Mouse (Mus musculus): ENCODE results near the gene Ssr4. TPM values are rescaled to one million over a fixed set of nuclear protein-coding genes. Genes with fewer than 3 reads are reported as not detected.
"Not testable (repeated sequence)": the region's sequence is repeated elsewhere in the genome, so short reads cannot be mapped to it uniquely, and the experiment has no call there.

Ssr4 gene
- total RNA-seq (2018; cell fraction: chromatin; rRNA removed): 10 to 100 TPM; 21.5 to 86.8 (median 54.1) TPM
- 100 to 1,000 TPM in 17 of 26 experiments, 10 to 100 TPM in 9; 73.9 to 142 (median 106) TPM for total RNA-seq (2018; cell fraction: cytosol; rRNA removed)
- total RNA-seq (2018; cell fraction: nucleus; rRNA removed): 100 to 1,000 TPM in 2 of 26 experiments, 10 to 100 TPM in 24; 35.9 to 147 (median 71.2) TPM
- polyA plus RNA-seq (2018): 92.9 to 202 TPM (median 173 TPM) in 3 replicates

DNA sequence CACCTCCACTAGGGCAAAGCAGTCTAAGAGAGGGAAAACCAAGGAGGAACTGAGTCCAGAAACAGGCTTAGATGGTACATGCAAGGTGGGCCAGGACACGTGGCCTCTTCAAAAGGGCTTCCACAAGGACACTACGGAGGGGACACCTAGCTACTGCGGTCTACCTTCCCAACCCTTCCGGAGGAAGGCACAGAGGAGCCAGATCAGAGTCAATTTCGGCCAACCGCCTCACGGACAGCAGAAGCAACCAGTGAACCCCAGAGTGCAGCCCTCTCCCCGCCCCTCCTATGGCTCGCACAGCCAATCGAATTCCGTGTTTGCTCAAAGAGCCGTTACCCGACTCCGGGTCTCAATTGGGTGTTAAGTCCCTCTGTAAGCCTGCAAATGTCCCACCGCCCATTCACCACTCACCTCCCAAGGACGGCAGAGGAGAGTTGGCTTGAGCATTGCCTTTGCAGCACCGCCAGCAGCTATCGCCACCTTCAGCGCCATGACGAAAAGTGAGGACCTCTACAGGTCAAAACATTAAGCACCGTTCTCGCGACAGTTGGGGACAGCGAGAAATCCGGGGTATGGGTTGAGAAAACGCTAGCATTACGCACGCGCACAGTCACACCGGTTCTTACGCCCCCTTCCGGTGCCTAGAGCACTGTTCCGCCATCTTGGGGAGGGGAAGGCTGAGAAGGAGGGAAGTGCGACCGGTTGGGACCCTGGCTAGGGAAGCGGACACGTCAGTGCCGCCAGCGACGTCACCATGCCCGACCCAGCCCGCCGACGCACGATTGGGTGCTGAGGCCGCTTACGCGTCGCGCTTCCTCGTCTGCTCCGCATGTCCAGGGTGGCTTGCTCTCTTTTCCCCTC lies at the start of gene Ssr4, which contains the start of gene Idh3g:
Ssr4 (plus strand) TSS at position 665 of the 861 bp plus-strand sequence.
Idh3g (minus strand) TSS at position 534 of the 861 bp plus-strand sequence.
- 28% methylated on average over 28 of the region's 52 CpGs for WGBS (ENCODE audit: missing documents)
- Histone ChIP-seq H3K79me2 (ENCODE audit: inconsistent target) (peaks cover 53% of the 10 kb centered on the region), H3K36me3 (ENCODE audit: inconsistent target) (no peaks in the 10 kb centered on the region), H3K4me3 (ENCODE audit: inconsistent target) (peak within 1 kb of the TSS; percentile 65), H3K27ac (peak within 1 kb of the TSS; percentile 80)

DNA sequence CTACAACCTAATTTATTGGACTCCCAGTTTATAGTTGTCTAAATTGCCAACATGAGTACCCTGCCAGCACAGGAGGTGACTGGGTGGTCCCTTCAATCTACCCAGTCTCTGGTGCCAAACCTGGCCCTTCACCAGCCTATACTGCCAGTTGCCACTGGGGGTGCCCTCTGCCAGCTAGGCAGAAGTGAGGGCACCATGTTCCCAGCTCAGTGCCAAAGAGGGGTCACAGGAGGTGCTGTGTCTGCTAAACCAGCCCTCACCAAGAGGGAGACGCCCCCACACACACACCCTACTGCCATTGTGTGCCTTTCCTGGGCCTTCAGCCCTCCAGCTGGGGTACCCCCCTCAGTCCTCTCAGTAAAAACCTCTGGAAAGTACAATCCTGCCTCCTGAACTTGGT lies 48.7 kb upstream of the Ssr4 start:
- no peaks in the 10 kb centered on the region for H3K79me2 ChIP-seq (ENCODE audit: inconsistent target)
- no peak overlapping the region for H3K27ac ChIP-seq
- H3K36me3 ChIP-seq (ENCODE audit: inconsistent target): no peaks in the 10 kb centered on the region
- WGBS (ENCODE audit: missing documents): no CpG with 5 or more reads among the region's 1 CpGs
- no peak overlapping the region for H3K4me3 ChIP-seq (ENCODE audit: inconsistent target)

DNA sequence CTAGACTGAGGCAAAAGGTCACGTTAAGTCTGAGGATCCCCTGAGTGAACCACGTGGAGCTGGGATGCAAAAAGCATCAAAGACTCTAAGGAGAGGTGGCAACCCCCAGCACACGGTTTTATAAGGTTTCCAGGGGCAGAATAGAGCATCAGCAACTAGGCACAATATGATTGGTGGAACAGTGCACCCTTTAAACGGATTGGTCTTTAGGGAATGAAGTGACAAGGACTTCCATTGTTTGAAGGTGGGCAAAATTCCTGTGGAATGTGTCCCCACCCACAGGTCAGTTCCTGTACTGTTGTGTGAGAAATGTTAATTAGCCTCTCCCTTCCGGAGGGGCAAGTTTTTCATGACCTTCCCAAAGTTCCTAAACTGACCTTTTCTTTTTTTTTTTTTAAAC lies 47.7 kb upstream of the Ssr4 start:
- H3K4me3 ChIP-seq (ENCODE audit: inconsistent target): no peak overlapping the region
- no peak overlapping the region for H3K27ac ChIP-seq
- H3K79me2 ChIP-seq (ENCODE audit: inconsistent target): no peaks in the 10 kb centered on the region
- H3K36me3 ChIP-seq (ENCODE audit: inconsistent target): no peaks in the 10 kb centered on the region
- 80% methylated on average over 5 of the region's 5 CpGs for WGBS (ENCODE audit: missing documents)

DNA sequence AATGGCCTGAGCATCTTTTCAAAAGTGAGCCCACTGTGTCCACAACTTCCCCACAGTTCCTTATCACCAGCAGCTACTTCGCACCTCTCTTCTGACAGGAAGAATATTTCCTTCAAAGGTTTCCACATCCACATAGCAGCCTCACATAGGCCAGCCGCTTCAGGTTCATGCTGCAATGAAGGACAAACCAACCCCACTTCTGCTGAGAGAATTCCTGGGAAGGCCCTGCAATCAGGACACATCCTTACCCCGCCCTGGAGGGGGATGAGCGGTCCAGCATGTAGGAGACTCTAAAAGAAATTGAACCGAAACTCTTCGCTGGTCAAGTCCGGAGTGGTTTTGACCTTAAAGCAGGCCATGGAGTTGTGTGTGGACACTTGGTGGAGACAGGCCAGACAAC lies 47.0 kb upstream of the Ssr4 start:
- H3K27ac ChIP-seq; H3K79me2 ChIP-seq (ENCODE audit: inconsistent target); H3K4me3 ChIP-seq (ENCODE audit: inconsistent target); H3K36me3 ChIP-seq (ENCODE audit: inconsistent target): not testable (repeated sequence)
- 91% methylated on average over 7 of the region's 7 CpGs for WGBS (ENCODE audit: missing documents)

DNA sequence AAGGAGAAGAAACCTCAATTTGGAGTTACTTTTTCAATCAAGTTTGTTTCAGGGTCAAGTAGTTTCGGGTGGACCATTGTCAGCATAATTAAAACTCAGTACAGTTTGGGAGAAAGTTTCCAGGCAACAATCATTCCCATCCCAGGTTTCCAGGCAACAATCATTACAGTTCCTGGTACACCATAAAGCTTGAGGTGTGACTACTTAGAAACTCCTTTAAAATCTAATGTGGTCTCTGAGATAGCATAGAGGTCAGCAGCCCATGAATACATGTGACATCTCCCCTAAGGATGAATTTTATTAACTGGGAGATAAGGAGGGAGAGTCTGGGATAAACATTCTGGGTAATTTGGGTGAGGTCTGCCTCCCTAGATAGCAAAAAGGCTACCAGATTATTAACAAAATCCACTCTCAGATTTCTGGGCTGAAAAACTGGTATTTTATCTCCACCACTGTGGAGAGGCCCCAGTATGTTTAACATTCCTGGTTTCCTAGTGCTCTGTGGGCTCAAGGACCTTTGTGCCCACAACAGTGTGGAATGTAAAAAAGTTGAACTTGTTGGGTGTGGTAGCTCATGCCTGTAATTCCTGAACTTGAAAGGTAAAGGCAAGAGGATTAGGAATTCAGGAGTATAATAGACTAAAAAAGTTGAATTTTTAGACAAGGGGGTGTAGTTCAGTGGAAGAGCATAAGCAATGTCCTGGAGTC lies 41.9 kb upstream of the Ssr4 start:
- Histone ChIP-seq H3K36me3 (ENCODE audit: inconsistent target) (no peaks in the 10 kb centered on the region), H3K79me2 (ENCODE audit: inconsistent target) (no peaks in the 10 kb centered on the region), H3K4me3 (ENCODE audit: inconsistent target) (no peak overlapping the region), H3K27ac (no peak overlapping the region)
- 100% methylated on average over 1 of the region's 1 CpGs for WGBS (ENCODE audit: missing documents)

DNA sequence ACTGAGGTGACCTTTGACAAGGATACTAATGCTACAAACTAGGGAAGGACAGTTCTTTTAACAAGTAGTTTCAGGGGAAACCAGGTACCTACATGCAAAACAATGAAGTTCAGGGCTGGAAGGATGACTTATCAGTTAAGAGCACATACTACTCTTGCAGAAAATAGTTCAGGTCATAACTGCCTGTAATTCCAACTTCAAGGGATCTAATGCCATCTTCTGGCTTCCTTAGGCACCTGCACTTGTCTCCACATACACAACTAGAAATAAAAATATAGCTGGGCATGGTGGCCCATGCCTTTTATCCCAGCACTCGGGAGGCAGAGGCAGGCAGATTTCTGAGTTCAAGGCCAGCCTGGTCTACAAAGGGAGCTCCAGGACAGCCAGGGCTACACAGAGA lies 37.9 kb upstream of the Ssr4 start:
- Histone ChIP-seq H3K36me3 (ENCODE audit: inconsistent target) (no peaks in the 10 kb centered on the region), H3K4me3 (ENCODE audit: inconsistent target) (no peak overlapping the region), H3K79me2 (ENCODE audit: inconsistent target) (no peaks in the 10 kb centered on the region), H3K27ac (no peak overlapping the region)
- WGBS (ENCODE audit: missing documents): 89% methylated on average over 1 of the region's 1 CpGs

DNA sequence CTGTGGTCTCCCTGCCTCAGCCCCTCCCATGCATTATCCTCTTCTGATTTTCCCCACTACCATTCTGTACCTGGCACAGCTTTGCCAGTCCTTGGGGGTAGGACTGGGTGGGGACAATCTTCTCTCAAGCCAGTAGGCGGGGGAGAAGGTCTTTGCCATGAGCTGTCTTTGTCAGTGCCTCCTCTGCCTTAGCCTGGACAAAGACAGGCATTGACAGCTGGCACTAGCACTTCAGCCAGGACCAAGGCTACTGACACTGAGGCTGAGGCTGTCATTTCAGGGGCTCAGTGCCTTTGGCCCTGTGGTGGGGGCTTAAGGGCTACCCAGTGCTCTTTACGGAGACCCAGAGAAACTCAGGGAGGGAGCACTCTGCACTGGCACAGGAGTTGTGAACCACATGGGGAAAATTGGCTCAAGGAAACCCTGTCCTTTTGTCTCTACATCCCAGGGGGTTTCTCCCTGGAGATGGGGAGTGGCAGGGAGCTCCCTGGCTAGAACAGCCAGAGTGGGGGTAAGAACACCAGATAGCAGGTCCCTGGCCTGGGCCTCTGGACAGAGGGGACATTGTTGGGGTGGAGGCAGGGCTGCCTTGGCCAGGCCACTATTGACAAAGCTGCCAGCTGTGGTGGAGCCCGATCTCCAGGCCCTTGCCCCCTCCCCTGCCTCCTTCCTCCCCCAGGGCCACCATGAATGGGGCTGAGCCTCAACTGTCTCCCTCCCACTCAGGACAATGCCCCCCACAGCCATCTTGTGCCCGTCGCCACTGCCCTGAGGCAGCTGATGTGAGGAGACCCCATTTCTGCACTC lies 30.3 kb upstream of the Ssr4 start, which contains the start of gene Plxnb3:
Plxnb3 (plus strand) TSS at position 757 of the 807 bp plus-strand sequence.
- Histone ChIP-seq H3K79me2 (ENCODE audit: inconsistent target) (no peaks in the 10 kb centered on the region), H3K27ac (no peak within 1 kb of the TSS), H3K36me3 (ENCODE audit: inconsistent target) (no peaks in the 10 kb centered on the region), H3K4me3 (ENCODE audit: inconsistent target) (no peak within 1 kb of the TSS)
- WGBS (ENCODE audit: missing documents): 96% methylated on average over 3 of the region's 5 CpGs

DNA sequence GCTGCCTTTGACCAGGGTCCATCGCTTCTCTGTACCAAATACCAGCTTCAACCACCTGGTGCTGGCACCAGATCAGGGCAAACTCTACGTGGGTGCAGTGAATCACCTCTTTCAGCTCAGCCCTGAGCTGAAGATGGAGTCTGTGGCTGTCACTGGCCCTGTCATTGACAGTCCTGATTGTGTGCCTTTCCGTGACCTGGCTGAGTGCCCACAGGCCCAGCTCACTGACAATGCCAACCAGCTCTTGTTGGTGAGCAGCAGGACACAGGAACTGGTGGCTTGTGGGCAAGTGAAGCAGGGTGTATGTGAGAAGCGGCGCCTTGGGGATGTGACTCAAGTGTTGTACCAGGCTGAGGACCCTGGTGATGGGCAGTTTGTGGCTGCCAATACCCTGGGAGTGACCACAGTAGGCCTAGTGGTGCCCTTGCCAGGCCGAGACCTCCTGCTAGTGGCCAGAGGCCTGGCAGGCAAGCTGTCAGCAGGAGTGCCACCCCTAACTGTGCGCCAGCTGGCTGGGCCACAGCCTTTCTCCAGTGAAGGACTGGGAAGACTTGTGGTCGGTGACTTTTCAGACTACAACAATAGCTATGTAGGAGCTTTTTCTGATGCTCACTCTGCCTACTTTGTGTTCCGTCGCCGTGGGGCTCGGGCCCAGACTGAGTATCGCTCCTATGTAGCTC lies 28.1 kb upstream of the Ssr4 start:
- Histone ChIP-seq H3K4me3 (ENCODE audit: inconsistent target) (no peak overlapping the region), H3K27ac (no peak overlapping the region), H3K36me3 (ENCODE audit: inconsistent target) (no peaks in the 10 kb centered on the region), H3K79me2 (ENCODE audit: inconsistent target) (no peaks in the 10 kb centered on the region)
- 89% methylated on average over 13 of the region's 13 CpGs for WGBS (ENCODE audit: missing documents)

DNA sequence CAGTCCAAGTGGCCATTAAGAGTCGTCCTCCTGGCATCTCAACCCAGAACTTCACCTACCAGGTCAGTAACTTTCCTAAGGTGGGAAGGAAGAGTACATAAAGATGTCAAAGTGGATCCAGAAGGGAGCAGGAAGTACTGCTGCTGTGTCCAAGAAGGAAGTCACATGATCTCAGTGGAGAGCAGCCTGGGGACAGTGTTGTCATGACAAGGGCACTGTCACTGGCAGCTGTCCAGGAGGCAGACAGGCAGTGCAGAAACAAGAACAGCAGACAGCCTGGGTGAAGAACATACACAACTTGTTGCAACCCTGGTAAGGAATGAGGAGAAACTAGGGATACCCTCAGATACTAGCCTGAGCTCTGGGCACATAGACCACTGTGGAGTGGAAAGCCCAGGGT lies 21.5 kb upstream of the Ssr4 start:
- H3K79me2 ChIP-seq (ENCODE audit: inconsistent target): no peaks in the 10 kb centered on the region
- H3K27ac ChIP-seq: peak overlapping the region; percentile 73
- WGBS (ENCODE audit: missing documents): 50% methylated on average over 1 of the region's 1 CpGs
- H3K36me3 ChIP-seq (ENCODE audit: inconsistent target): no peaks in the 10 kb centered on the region
- no peak overlapping the region for H3K4me3 ChIP-seq (ENCODE audit: inconsistent target)

DNA sequence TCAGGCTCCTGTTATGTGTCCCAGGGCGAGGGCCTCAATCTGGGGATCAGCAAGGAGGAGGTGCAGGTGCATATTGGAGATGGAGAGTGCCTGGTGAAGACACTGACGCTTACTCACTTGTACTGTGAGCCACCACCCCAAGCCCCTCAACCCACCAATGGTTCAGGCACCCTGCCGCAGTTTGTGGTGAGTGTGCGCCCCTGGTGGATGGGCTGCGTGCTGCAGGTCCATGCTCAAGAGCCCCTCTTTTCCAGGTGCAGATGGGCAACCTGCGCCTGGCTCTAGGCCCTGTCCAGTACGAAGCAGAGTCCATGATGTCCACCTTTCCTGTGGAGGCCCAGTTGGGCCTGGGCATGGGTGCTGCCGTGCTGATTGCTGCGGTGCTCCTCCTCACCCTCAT lies 19.6 kb upstream of the Ssr4 start:
- H3K27ac ChIP-seq: no peak overlapping the region
- WGBS (ENCODE audit: missing documents): 74% methylated on average over 6 of the region's 9 CpGs
- H3K4me3 ChIP-seq (ENCODE audit: inconsistent target): no peak overlapping the region
- H3K36me3 ChIP-seq (ENCODE audit: inconsistent target): no peaks in the 10 kb centered on the region
- no peaks in the 10 kb centered on the region for H3K79me2 ChIP-seq (ENCODE audit: inconsistent target)

DNA sequence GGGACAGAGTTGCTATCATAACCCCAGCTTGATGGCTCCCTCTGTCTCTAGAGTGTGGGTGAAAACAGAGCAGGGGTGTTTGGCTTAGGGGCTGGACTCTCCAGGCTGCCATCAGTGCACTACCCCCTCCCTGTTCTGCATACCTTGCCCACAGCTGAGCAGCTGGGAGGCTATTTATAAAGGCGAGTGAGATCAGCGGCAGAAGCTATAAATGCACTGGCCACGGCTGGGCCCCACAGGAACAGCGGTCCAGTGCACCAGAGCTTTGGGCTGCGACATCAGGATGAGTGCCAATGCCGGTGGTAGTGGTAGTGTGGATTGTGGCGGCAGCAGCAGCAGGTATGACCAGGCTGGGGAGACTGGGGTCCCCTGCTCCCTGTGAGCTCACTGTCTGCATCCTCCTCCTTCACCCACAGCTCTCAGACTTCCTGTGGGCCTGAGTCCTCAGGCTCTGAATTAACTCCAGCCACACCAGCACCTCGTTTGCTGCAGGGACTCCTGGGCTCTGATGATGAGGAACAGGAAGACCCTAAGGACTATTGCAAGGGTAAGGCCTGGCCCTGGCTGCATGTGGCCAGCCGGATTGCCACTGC lies 12.6 kb upstream of the Ssr4 start, which contains the start of gene Srpk3:
Srpk3 (plus strand) TSS at position 238 of the 593 bp plus-strand sequence.
- WGBS (ENCODE audit: missing documents): 53% methylated on average over 7 of the region's 9 CpGs
- Histone ChIP-seq H3K27ac (no peak within 1 kb of the TSS), H3K36me3 (ENCODE audit: inconsistent target) (peaks cover 10% of the 10 kb centered on the region; the same call in 1 of the 2 replicates), H3K4me3 (ENCODE audit: inconsistent target) (no peak within 1 kb of the TSS), H3K79me2 (ENCODE audit: inconsistent target) (no peaks in the 10 kb centered on the region)

DNA sequence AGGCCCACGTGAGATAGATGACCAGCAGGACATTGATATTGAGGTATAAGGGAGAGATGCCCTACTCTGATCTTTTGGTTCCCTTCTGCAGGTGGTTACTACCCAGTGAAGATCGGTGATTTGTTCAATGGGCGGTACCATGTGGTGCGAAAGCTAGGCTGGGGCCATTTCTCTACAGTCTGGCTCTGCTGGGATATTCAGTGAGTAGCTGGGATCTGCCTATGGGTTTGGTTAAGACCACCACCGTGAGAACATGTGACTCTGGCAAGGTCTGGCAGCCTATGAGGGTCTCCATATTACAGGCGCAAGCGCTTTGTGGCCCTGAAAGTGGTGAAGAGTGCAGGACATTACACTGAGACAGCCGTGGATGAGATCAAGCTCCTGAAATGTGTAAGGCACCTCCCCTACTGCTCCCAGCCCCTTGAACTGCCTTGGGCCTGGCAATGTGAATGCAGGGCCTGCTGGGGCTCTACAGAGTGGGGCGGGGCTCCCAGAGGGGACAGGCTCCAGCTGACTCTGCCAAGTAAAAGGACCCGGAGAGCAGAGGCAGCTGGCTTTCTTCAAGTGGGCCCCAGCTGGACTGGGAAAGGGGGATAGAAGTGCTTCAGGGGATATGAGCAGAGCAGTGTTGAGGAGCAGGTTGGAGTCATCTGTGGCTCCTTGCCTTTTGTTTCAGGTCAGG lies 11.9 kb upstream of the Ssr4 start:
- Histone ChIP-seq H3K36me3 (ENCODE audit: inconsistent target) (peaks cover 12% of the 10 kb centered on the region; the same call in 1 of the 2 replicates), H3K4me3 (ENCODE audit: inconsistent target) (no peak overlapping the region), H3K79me2 (ENCODE audit: inconsistent target) (no peaks in the 10 kb centered on the region), H3K27ac (no peak overlapping the region)
- WGBS (ENCODE audit: missing documents): 89% methylated on average over 9 of the region's 10 CpGs

DNA sequence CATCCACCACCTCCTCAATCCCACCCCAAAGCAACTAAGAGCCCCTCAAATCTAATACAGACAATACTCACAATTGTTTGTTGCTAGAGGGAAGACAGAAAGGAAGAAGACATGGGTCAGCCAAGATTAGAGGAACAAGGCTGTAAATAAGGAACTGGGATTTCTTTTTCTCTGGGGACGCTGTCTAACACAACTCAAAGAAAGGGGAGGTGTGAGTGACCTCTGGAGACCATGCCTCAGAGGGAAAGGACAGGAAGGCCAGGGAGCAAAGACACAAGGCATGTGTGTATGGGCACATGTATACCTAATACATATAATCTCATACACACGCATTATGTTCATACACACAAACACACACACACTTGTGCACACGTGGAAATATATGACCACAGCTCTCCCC lies 4.6 kb upstream of the Ssr4 start:
- peak overlapping the region; percentile 15; the same call in 1 of the 2 replicates for H3K27ac ChIP-seq
- peaks cover 36% of the 10 kb centered on the region for H3K79me2 ChIP-seq (ENCODE audit: inconsistent target)
- H3K36me3 ChIP-seq (ENCODE audit: inconsistent target): peaks cover 17% of the 10 kb centered on the region; the same call in 1 of the 2 replicates
- 69% methylated on average over 3 of the region's 3 CpGs for WGBS (ENCODE audit: missing documents)
- H3K4me3 ChIP-seq (ENCODE audit: inconsistent target): no peak overlapping the region

All from macrophage (primary cell).